Mouse (Mus musculus) liver, embryonic 13.5 days (tissue): ENCODE results near the gene Nemp1. TPM values are rescaled to one million over a fixed set of nuclear protein-coding genes. Genes with fewer than 3 reads are reported as not detected.
"Not testable (repeated sequence)": the region's sequence is repeated elsewhere in the genome, so short reads cannot be mapped to it uniquely, and the experiment has no call there.

ENCODE experiments used
- ATAC-seq: fragments of 200-750 bp; cut with Nextera tagmentation; 2 replicates; pipeline ENCODE4 v1.8.0; 2017; ENCODE audit warnings: low read depth, mild to moderate bottlenecking, moderate number of reproducible peaks, moderate library complexity
- DNase-seq: peaks from one replicate; pipeline ENCODE4 v3.0.0; 2022
- H3K27ac ChIP-seq: fragments of 300-500 bp; sonication (generic); 2 replicates; pipeline ENCODE4 v1.5.1; 2015; ENCODE audit warnings: moderate library complexity, mild to moderate bottlenecking, inconsistent platforms
- H3K27me3 ChIP-seq: fragments of 300-500 bp; sonication (generic); 2 replicates; pipeline ENCODE4 v1.6.1; 2015; ENCODE audit warnings: mild to moderate bottlenecking, inconsistent platforms
- H3K36me3 ChIP-seq: fragments of 300-500 bp; sonication (generic); 2 replicates; pipeline ENCODE4 v1.6.1; 2015; ENCODE audit warnings: mild to moderate bottlenecking, inconsistent platforms
- H3K4me1 ChIP-seq: fragments of 300-500 bp; sonication (generic); replicated peaks from 2 replicates; pipeline ENCODE4 v1.6.1; 2015; ENCODE audit warnings: inconsistent platforms
- H3K4me2 ChIP-seq: fragments of 300-500 bp; sonication (generic); 2 replicates; pipeline ENCODE4 v1.6.1; 2015; ENCODE audit warnings: inconsistent platforms, mild to moderate bottlenecking, moderate library complexity
- H3K4me3 ChIP-seq: fragments of 300-500 bp; sonication (generic); replicated peaks from 2 replicates; pipeline ENCODE4 v1.5.1; 2015; ENCODE audit warnings: mild to moderate bottlenecking, inconsistent platforms
- H3K9ac ChIP-seq: fragments of 300-500 bp; sonication (generic); 2 replicates; pipeline ENCODE4 v1.6.1; 2015; ENCODE audit warnings: mild to moderate bottlenecking, inconsistent platforms
- H3K9me3 ChIP-seq: fragments of 300-500 bp; sonication (generic); replicated peaks from 2 replicates; pipeline ENCODE4 v1.6.1; 2016; ENCODE audit warnings: inconsistent platforms
- WGBS: fragments of 180-500 bp; shearing (Covaris S2); methylation state at CpG from one replicate; pipeline ENCODE4 v1.1.7; 2015; ENCODE audit not compliant: insufficient replicate concordance; 5-methylcytosine and 5-hydroxymethylcytosine counted together
- polyA plus RNA-seq: library from polyadenylated mRNA; unstranded; fragments of >200 nt; fragmentation: Nextera tagmentation; extraction: Ambion mirVana; gene quantifications from 2 replicates; pipeline ENCODE4 v1.2.1, GENCODE M21; 2015

The Nemp1 gene
- polyA plus RNA-seq, 1 experiment from 2014 or later = 5.0 TPM

- H3K4me1 ChIP-seq = peaks cover 19% of the 10 kb centered on the region
- H3K27ac ChIP-seq = no peak overlapping the region
- DNase-seq (no peak), ATAC-seq (no peak)
- no peak overlapping the region for H3K4me2 ChIP-seq
- WGBS = 56% methylated on average over 16 of the region's 16 CpGs
- no peak overlapping the region for H3K9ac ChIP-seq
- H3K27me3 ChIP-seq = no peaks in the 10 kb centered on the region
- H3K9me3 ChIP-seq = no peaks in the 10 kb centered on the region
- no peak overlapping the region for H3K4me3 ChIP-seq
- peaks cover 68% of the 10 kb centered on the region for H3K36me3 ChIP-seq
Measured at GRCm38 (mm10) chr10:127654970-127655579, 11.6 kb upstream of the Nemp1 start.

GRCm38 (mm10) chr10:127657617-127658016, 9.1 kb upstream of the Nemp1 start:
- not testable (repeated sequence) for H3K9ac ChIP-seq, ATAC-seq, H3K9me3 ChIP-seq, H3K27ac ChIP-seq, DNase-seq, H3K4me2 ChIP-seq, H3K4me3 ChIP-seq
- Histone ChIP-seq H3K4me1 (peaks cover 40% of the 10 kb centered on the region), H3K27me3 (peaks cover 17% of the 10 kb centered on the region), H3K36me3 (peaks cover 50% of the 10 kb centered on the region)
- WGBS = 68% methylated on average over 6 of the region's 6 CpGs

- ATAC-seq = no peak
- no peak overlapping the region for H3K4me2 ChIP-seq
- no peak overlapping the region for H3K27ac ChIP-seq
- H3K27me3 ChIP-seq = peaks cover 21% of the 10 kb centered on the region
- WGBS = 27% methylated on average over 6 of the region's 6 CpGs
- H3K9me3 ChIP-seq = no peaks in the 10 kb centered on the region
- H3K36me3 ChIP-seq = peaks cover 45% of the 10 kb centered on the region
- H3K9ac ChIP-seq = no peak overlapping the region
- H3K4me3 ChIP-seq = no peak overlapping the region
- DNase-seq = no peak
- peaks cover 41% of the 10 kb centered on the region for H3K4me1 ChIP-seq
Measured at GRCm38 (mm10) chr10:127658076-127658475, 8.6 kb upstream of the Nemp1 start.

- no peak for ATAC-seq
- H3K4me2 ChIP-seq = no peak overlapping the region
- WGBS = 46% methylated on average over 1 of the region's 1 CpGs
- H3K27me3 ChIP-seq = peaks cover 36% of the 10 kb centered on the region
- no peak overlapping the region for H3K4me3 ChIP-seq
- H3K9me3 ChIP-seq = no peaks in the 10 kb centered on the region
- H3K36me3 ChIP-seq = peaks cover 36% of the 10 kb centered on the region
- H3K9ac ChIP-seq = no peak overlapping the region
- DNase-seq = no peak
- H3K27ac ChIP-seq = no peak overlapping the region
- peaks cover 54% of the 10 kb centered on the region for H3K4me1 ChIP-seq
Measured at GRCm38 (mm10) chr10:127659551-127659950, 7.2 kb upstream of the Nemp1 start.

GRCm38 (mm10) chr10:127661291-127661914, 5.3 kb upstream of the Nemp1 start:
- peak overlapping the region; percentile 27 for H3K4me3 ChIP-seq
- no peaks in the 10 kb centered on the region for H3K9me3 ChIP-seq
- peaks cover 29% of the 10 kb centered on the region for H3K36me3 ChIP-seq
- H3K27ac ChIP-seq = peak overlapping the region; percentile 58
- ATAC-seq (no peak), DNase-seq (no peak)
- peak overlapping the region; percentile 36; the same call in 1 of the 2 replicates for H3K9ac ChIP-seq
- H3K4me2 ChIP-seq = peak overlapping the region; percentile 60
- H3K27me3 ChIP-seq = peaks cover 55% of the 10 kb centered on the region
- H3K4me1 ChIP-seq = peaks cover 62% of the 10 kb centered on the region
- 31% methylated on average over 14 of the region's 14 CpGs for WGBS

- Histone ChIP-seq H3K27ac (peak overlapping the region; percentile 58), H3K27me3 (peaks cover 61% of the 10 kb centered on the region)
- ATAC-seq = peak; percentile 34
Measured at GRCm38 (mm10) chr10:127661915-127662663, 4.6 kb upstream of the Nemp1 start.

GRCm38 (mm10) chr10:127662666-127663253, 3.9 kb upstream of the Nemp1 start:
- H3K27ac ChIP-seq = peak overlapping the region; percentile 58
- DNase-seq (no peak), ATAC-seq (no peak; the same call in 1 of the 2 replicates)
- H3K4me1 ChIP-seq = peaks cover 73% of the 10 kb centered on the region
- H3K4me2 ChIP-seq = peak overlapping the region; percentile 60
- no peaks in the 10 kb centered on the region for H3K9me3 ChIP-seq
- H3K27me3 ChIP-seq = peaks cover 68% of the 10 kb centered on the region
- H3K4me3 ChIP-seq = 0 out of 2 replicates have a peak overlapping the region, but pooled peaks have one; percentile 27
- no peak overlapping the region for H3K9ac ChIP-seq
- peaks cover 27% of the 10 kb centered on the region for H3K36me3 ChIP-seq
- 32% methylated on average over 19 of the region's 19 CpGs for WGBS

More at GRCm38 (mm10) chr10:127661915-127662663, 4.6 kb upstream of the Nemp1 start:
- Histone ChIP-seq H3K4me2 (peak overlapping the region; percentile 60), H3K4me3 (peak overlapping the region; percentile 27), H3K9me3 (no peaks in the 10 kb centered on the region), H3K4me1 (peaks cover 68% of the 10 kb centered on the region), H3K9ac (peak overlapping the region; percentile 36; the same call in 1 of the 2 replicates), H3K36me3 (peaks cover 27% of the 10 kb centered on the region)
- DNase-seq = no peak
- WGBS = 12% methylated on average over 16 of the region's 16 CpGs

- Histone ChIP-seq H3K4me2 (no peak overlapping the region), H3K27ac (no peak overlapping the region), H3K9me3 (no peaks in the 10 kb centered on the region), H3K4me1 (peaks cover 76% of the 10 kb centered on the region), H3K27me3 (peaks cover 76% of the 10 kb centered on the region), H3K4me3 (no peak overlapping the region), H3K9ac (no peak overlapping the region), H3K36me3 (peaks cover 21% of the 10 kb centered on the region)
- WGBS = 54% methylated on average over 5 of the region's 5 CpGs
- no peak for ATAC-seq
- no peak for DNase-seq
Measured at GRCm38 (mm10) chr10:127663590-127663989, 3.1 kb upstream of the Nemp1 start.

- no peaks in the 10 kb centered on the region for H3K9me3 ChIP-seq
- H3K36me3 ChIP-seq = peaks cover 19% of the 10 kb centered on the region
- H3K27me3 ChIP-seq = peaks cover 82% of the 10 kb centered on the region
- peaks cover 82% of the 10 kb centered on the region for H3K4me1 ChIP-seq
- H3K27ac ChIP-seq = no peak overlapping the region
- ATAC-seq (no peak), DNase-seq (no peak)
- 20% methylated on average over 16 of the region's 16 CpGs for WGBS
- H3K4me2 ChIP-seq = peak overlapping the region; percentile 76; the same call in 1 of the 2 replicates
- no peak overlapping the region for H3K4me3 ChIP-seq
- H3K9ac ChIP-seq = no peak overlapping the region
Measured at GRCm38 (mm10) chr10:127664166-127664565, 2.5 kb upstream of the Nemp1 start.

GRCm38 (mm10) chr10:127664891-127665290, 1.8 kb upstream of the Nemp1 start:
- Histone ChIP-seq H3K4me2 (peak overlapping the region; percentile 76), H3K27me3 (peaks cover 89% of the 10 kb centered on the region), H3K36me3 (peaks cover 12% of the 10 kb centered on the region), H3K9ac (no peak overlapping the region), H3K9me3 (no peaks in the 10 kb centered on the region), H3K4me1 (peaks cover 83% of the 10 kb centered on the region), H3K27ac (no peak overlapping the region), H3K4me3 (peak overlapping the region; percentile 55)
- ATAC-seq = no peak
- WGBS = 30% methylated on average over 13 of the region's 13 CpGs
- no peak for DNase-seq
